Mouse (Mus musculus) layer of hippocampus, adult 18-20 months (tissue): Measurements from ENCODE around the gene Hdac11. TPM values are rescaled to one million over a fixed set of nuclear protein-coding genes. Genes with fewer than 3 reads are reported as not detected.
A peak's percentile ranks its signal among the peaks of the same experiment; 100 is the strongest.
"Not testable (repeated sequence)": the region's sequence is repeated elsewhere in the genome, so short reads cannot be mapped to it uniquely, and the experiment has no call there.

ENCODE experiments used
- DNase-seq, 2 experiments: peaks; one replicate each; pipeline ENCODE4 v3.0.0; 2022; ENCODE audit warnings: low spot score in 2 of 2
- long read RNA-seq: library from polyadenylated mRNA; stranded (forward); transcript quantifications from one replicate; pipeline ENCODE4 v2.0.0, GENCODE M21; 2021
- total RNA-seq, 2 experiments: library from RNA; stranded (reverse); gene quantifications; 2 replicates each; pipeline ENCODE4 v1.2.3; 2021

The Hdac11 gene
- 100 to 1,000 TPM; 169 to 174 TPM for total RNA-seq
- long read RNA-seq, transcript Hdac11-203 (2 exons, 815 nt), result minor isoform, 5 of 169 reads
- long read RNA-seq, transcript Hdac11-201 (10 exons, 2,653 nt), result major isoform, 129 of 169 reads
- long read RNA-seq, partial matches to known transcripts, result 26 of 169 reads
- long read RNA-seq, other reads (novel, unspliced or antisense), result 9 of 169 reads

DNA sequence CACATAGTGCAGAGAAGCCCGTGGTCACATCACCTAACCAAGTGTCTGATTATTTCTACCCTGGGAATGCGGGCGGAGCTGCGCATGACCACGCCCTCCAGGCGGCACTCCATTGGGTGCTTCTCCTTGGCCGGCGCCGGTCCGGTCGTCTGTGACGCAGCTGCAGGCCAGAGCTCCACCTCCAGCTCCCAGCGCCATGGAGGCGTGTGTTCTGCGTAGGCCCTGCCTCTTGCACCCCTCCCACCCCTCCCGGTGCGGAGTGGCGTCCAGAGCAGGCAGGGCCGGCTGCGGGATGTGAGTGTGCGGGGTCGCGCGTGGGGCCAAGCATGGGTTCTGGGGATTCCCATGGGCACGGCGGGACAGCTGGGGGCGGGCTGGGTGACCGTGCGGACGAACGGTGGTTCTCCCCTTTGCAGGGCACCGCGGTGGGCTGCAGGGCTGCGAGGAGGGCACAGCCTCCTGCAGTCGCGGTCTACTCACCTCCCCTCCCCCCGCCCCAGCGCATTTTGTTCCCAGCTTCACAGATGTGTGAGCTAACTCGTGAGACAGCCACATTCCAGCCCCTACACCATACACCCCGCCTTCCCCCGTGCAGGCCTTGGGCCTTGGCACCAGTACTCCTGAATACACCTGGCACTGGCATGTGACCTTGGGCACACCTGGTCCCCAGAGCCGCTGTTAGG is at the start of gene Hdac11:
Gene Hdac11 (plus strand): TSS at position 112 of the 683 bp plus-strand sequence.
- DNase-seq, result peak; percentile 90 to 94

DNA sequence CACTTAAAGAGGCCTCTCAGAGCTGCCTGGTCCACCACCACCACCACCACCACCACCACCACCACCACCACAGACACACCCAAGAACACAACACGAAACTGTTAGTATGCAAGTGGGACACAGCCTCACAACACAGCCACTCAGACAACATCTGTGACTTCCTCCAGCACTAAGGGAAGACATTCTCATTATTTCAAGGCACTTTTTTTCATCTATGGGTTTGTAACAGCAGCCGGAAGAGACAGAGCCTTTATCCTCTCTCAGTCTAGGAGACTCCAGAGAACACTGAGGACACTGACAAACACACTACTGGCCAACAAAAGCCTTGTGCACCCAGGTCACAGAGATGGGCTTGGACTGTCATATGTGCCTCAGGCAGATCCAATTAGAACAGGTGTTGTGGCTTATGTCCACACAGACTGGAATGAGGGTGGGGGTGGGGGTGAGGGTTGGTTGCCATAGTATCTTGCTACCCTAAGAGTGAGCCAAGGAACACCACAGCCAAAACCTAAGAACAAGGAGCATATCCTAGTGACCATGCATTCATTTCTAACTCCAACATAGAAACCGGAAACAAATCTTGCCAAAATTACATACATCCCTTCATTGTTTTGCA is 48.1 kb upstream of the Hdac11 start:
- DNase-seq, result no peak

DNA sequence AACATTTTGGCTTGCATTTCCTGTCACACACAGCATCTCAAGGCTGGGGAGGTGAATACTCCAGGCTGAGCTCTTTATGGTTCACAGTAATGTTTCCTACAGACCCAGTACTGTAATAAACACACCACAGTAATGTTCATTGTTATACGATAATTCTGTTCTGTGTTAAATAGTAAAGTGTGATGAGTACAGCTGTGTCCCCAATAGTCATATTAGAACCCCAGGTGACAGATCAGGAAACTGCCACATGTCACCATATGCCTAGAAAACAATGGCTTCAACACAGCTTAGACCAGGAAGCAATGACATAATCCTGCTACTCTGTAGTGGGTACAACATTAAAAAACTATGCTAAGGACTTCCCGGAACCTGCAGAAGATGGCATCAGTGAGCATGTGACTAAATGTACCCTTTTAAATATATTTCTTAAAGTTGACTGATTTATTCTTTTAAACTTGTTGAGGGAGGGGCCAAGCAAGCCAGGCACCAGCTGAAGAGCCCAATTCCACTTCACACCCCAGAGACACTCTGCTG is 47.5 kb upstream of the Hdac11 start:
- DNase-seq, result no peak

DNA sequence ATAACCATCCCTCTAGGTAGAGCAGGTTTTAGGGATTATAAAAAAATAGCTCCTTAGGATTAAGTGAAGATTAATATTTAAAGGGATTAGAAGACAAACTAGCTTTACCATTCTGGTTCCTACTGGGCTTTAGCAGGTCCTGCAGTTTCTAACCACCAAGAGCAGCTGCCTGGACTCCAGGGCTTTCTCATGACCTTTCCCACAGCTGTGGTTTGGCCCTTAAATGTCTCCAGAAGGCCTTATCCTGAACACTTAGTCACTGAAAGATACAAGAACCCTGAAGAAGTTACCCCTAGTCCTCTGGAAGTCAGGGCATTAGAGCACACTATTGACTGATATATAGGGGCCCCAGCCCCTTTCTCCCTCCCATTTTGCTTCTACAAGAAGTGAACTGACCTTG is 47.0 kb upstream of the Hdac11 start:
- DNase-seq, result no peak

DNA sequence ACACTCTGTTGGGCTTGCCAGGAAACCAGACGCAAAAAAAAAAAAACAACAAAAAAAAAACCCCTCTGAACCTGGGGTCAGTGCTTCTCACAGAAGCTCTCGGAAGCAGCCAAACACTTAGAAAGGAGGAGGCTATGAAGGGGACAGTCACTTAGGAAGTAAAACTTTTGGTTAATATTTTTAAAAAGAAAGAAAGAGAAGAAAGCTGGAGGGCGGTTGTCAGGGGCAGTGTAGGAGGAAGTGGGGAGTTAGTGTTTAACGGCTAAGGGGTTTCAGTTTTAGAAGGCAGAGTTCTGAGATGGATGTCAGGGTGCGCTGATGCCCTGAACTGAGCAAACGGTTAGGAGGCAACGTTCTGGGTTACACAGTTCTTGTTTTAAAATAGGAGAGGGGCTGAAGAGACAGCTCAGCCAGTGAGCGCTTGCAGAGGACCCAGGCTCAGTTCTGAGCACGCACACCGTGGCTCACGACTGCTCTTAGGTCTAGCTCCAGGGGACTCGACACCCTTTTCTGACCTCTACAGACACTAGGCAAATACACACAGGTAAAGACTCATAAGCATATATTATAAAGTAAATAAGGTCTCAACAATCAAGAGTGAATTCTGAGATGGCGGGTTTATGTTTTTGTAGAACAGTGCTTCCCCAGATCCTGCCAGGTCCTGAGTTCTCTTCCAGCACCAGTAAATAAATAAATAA is 46.0 kb upstream of the Hdac11 start:
- no peak for DNase-seq

DNA sequence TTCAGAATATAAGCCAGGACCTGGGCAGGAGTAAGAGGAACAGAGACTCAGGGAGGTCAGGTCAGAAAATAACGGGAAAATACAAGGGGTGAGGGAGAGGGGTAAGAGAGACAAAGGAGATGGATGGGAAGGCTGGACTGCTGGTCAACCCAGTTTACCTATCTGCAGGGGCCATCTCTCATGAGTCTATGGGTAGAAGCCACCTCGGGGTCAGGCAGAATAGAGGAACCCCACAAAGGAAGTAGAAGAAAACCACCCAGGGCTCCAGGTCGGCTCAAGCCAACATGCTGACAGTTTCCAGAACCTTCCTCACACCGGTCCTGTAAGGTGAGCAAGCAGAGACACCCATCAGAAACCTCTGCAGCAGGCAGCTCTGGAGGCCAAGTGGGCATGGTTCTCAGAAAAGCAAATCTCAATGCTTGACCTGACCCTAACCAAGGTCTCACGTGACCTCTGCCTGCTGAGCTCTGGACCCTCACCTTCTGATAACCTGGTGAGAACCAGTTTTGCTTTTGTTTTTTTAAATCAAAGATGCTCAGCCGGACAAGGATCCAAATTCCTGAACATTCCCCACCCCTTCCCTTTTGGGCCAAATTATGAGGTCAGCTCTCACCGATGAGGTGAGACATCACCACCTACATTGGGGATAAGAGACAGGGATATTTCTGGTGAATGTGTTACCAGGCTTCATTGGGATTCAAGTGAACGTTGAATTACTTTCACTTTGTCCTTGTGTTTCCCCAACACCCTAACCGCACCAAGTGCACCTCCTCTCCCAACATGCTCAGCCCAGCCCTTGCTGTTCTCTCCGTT is 45.1 kb upstream of the Hdac11 start:
- no peak for DNase-seq

DNA sequence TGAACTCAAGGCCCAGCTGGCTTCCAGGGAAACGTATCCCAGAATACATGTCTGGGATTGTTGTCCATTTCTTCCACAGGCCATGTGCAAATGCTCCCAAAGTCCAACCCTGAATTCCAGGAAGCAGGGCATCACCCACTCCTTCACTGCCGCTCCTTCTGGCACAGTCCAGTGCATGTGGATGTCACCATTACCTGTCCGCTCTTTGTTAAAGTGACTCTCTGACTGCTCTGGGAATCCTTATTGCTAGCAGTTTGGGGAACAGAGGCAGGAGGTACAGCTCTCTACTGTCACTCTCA is 44.6 kb upstream of the Hdac11 start:
- no peak for DNase-seq

DNA sequence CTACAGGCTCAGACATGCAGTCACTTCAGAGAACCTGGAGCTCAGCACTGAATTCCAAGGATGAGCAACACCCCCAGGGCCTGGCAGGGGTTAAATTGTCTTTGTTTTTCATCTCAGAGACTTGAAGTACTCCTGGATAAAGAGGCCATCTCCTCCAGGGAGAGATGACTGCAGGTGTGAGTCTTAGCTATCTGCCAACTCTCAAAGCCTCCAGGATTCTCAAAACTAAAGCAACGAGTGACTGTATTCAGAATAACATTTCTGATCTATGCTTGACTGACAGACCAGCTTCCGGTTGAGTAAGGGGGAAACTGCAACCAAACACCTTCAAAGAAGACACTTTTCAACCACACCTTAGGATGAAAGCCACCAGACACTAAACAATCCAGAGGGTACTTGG is 41.7 kb upstream of the Hdac11 start:
- DNase-seq, result no peak

DNA sequence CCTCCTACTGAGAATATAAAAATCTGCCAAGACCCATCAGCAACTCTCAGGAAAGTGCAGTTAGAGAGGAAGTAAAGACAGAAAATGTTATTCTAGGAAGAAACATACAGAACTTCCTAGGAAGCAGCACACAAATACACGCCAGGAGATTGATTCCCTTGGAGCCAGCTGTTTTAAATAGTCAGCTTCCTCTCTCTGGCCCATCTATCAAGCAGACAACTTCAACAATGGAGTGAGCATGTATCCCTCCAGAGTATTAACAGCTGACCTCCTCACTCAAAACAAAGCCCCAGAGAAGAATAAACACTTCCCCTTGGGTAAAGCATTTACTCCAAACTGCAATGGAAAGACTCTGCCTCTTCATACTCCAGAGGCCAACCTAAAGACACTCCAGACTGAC is 41.3 kb upstream of the Hdac11 start:
- no peak for DNase-seq

DNA sequence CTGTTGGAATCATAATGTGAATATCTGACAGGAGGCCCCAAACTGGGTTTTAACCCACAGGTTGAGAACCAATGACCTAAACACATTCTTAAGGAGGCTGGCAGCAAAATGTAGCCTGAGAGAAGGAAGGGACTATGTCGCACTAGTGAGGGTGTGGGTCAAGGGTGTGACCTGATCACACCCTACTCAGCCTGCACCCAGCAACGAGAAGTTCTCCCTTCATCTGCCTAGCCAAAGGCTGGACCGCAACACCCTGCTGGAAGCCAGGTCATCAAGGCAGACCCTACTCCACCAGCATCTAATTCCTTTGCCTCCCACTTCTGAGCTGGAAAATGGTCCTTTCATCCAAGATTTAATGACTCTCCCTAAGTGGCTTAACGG is 40.6 kb upstream of the Hdac11 start:
- DNase-seq, result no peak

DNA sequence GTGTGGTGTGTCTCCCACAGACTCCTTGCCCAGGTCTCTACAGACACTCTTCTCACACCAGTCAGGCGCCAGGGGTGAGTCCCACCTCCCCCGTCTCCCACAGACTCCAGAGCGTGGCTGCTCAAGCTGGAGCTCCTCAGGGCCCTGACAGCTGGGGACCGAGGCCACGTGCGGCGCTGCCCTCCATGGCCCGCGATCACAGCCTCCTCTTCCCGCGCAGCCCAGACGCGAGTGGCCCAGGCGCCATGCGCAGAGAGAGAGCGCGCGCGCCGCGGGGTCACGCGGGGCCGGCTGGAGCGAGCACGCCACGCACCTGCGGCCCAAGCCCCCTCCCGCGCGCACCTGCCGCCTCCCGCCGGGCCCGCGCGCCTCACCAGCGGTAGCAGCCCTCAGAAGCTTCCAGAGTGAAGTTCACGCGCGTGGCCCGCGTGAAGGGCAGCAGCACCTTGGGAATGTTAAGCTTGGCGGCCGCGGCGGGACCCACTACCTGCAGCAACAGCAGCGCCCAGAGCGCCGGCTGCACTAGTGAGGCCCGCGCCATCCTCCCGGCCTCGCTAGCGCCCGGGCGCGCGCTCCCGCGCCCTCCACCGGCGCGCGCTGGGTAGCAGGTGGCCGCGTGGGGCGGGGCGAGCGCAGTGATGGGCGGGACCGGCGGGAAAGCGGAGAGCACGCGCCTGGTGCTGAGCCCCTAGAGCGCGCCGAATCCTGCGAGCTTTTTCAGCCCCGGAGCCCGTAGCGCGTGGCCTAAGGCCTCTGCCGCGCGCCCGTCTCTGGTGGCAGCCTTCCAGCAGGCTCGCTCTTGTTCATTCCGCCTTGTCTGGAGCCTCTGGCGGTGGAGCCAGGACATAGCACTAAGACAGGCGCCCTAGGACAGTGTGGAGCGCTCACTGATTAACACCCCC is 40.0 kb upstream of the Hdac11 start, which contains the start of gene Nup210:
Gene Nup210 (minus strand): TSS at position 586 of the 902 bp plus-strand sequence.
- peak; percentile 93 to 98 for DNase-seq

DNA sequence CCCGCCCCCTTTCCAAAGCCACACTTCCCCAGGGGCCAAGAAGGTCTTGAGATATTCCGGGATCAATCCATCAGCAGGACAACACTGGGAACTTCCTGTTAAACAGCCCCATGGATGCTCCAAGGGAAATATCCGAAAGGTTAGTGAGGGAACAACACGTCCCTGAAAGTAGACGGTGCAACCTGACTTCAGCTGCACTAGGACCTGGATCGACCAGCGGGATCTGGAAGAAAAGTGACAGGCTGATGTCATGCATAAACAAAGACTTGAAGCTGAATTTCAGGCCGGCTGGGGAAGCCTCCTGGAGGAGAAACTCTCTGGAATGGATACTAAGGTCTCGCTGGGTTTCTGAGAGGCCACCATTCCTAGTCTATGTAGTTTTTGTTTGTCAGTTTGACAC is 39.3 kb upstream of the Hdac11 start:
- no peak for DNase-seq

DNA sequence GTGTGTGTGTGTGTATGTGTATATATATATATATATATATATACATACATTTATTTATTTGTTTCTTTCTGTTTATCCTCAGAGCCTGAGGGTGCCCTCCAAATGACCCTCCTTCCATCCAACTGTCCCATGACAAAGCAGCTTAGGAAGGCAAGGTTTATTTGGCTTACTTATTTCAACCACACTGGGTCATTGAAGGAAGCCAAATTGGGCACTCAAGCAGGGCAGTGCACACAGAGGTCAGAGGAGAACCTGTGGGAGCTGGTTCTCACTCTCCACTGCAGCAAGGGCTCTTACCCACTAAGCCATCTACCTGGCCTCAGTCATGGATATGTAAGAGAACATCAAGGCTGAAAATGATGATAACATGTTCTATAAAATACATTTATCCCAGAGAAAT is 37.9 kb upstream of the Hdac11 start:
- no peak for DNase-seq

DNA sequence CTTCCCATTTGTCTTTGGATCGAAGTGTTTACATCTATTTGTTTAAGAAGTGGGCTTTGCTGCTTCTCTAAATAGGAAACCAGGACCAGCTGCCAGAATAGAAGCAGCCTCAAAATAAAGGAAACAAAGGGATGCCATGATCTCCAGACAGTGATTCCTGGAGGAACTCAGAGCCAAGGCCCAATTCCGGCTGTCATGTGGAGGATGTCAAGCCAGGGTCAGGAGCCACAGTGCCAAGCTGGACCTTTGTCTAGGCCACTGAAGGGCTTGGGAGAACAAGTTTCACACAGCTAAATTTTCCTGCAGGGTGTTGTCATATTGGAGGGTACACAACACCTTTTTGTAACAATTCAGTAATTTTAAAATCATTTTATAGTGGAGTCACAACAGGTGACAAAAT is 36.3 kb upstream of the Hdac11 start:
- DNase-seq, result no peak

DNA sequence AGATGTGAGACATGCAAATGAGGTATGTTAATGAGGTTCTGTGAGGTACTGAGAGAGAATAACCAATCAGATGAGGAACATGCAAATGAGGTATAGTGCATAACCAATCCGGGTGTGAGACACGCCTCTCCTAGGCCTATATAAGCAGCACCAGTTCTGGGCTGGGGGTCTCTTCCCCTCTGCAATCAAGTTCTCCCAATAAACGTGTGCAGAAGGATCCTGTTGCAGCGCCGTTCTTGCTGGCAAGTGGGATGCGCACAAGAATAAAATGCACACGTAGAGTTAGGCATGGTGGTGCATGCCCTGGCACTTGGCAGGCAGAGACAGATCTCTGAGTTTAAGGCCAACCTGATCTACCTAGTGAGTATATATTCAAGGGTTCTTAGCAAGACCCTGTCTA is 35.4 kb upstream of the Hdac11 start:
- DNase-seq, result not testable (repeated sequence)

DNA sequence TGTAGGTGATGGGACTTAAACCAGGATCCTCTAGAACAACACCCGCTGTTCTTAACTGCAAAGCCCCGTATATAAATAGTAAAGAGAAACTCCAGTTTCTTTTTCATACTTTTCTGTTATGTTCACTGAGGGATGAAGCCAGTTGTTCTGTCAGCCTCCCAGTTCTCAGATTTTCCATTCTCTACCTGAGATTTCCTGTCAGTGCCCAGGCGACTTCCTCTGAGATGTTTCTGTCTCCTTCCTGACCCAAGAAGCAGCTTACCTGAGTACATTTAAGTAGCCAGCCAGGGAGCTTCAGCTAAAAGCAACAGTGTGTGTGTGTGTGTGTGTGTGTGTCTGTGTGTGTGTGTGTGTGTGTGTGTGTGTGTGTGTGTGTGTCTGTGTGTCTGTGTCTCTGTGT is 33.0 kb upstream of the Hdac11 start:
- no peak for DNase-seq

DNA sequence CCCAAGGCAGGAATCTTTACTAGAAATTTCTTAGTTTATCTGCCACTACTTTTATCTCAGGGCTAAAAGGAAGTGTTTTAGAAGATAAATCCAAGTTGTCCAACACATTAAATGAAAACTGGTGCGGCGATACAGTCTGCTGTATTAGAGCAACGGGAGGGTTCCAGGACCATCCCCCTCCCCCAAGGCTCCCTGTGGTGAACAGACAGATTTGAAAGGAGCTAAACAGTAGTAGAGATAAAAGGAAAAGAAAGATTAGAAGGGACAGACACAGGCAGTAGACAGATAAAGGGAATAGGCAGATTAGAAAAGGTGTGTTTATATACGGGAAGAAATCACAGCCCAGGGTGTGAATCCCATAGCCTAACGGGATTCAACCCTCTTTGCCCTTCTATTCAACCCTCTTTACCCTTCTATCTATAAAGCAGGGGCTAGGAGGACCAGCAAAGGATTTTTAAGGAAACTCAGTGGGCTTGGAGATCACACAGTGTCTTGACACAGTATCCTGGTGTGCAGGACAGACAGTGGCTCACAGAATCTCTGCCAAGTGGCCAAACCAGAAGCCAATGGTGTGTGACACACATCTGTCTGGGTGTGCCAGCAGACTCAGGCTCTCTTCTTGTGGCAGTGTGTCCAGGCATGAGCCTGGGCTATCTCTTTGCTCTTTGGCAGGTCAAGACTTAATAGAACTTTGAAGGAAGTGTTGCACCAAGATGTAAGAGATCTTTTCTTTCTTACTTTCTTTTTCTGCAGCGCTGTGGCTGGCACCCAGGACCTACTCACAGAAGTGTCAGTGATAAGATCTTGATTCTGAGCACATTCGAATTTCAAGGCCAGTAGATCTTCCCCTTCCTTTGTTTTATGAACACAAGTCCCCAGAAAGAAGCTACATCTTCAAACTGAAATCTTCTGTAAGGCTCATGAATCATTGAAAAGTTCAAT is 31.9 kb upstream of the Hdac11 start:
- no peak for DNase-seq

DNA sequence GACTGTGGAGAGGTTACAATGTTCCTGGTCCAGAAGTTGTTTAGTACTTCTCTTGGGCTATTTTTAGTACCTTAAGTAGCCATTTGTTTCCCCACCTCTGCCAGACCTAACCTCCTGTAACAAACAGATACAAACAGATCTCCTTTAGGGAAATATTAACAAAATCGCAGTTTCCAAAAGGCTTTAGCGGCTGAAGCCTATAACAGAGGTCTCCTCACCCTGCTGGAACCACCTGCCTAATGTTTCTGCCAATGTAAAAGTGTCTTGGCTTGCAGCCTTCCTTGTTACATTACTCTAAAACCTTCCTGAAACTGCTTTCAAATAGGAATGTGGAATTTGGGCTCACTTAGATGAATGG is 31.3 kb upstream of the Hdac11 start:
- DNase-seq, result no peak

DNA sequence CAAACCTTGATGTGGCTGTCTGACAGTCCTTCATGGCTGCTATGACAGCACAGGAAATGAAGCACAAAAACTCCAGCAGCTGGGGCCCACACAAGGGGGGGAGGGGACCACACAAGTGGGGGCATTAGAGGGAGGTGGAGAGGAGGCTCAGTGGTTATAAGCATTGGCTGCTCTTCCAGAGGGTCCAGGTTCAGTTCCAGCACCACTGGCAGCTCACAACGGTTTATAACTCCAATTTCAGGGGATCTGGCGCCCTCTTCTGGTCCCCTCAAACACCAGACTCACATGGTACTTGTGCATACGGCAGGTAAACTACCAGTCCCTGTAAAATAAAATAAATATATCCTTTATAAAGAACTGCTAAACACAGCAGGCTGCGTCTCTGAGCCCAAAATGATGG is 27.5 kb upstream of the Hdac11 start:
- no peak for DNase-seq
